In genomic region chr7:46422764-46423412, GRCm38 (mm10) we compare ENCODE assay signal across 8 mouse cellular contexts. TPM values are rescaled to one million over a fixed set of nuclear protein-coding genes. Genes with fewer than 3 reads are reported as not detected.
A peak's percentile ranks its signal among the peaks of the same experiment; 100 is the strongest.
DNase-seq lines count a peak whose midpoint lies in the region; TF ChIP-seq lines count a peak whose summit lies in the region.

No protein-coding gene starts in this region.

- no peaks in the 10 kb centered on the region for H3K36me3 ChIP-seq in C2C12 (ENCODE audit: control insufficient read depth, insufficient read depth)

- H3ac ChIP-seq in C2C12 (ENCODE audit: control insufficient read depth, insufficient read length, low read depth), result no peak overlapping the region

- H3K4me3 ChIP-seq in C2C12 (ENCODE audit: insufficient read depth, poor library complexity, severe bottlenecking), result no peak overlapping the region

- H3K27me3 ChIP-seq in C2C12 (ENCODE audit: control insufficient read depth, insufficient read depth, insufficient read length), result peaks cover 72% of the 10 kb centered on the region

- DNase-seq in NIH3T3 (ENCODE audit: low read depth) (peak; percentile 48), MN1 (ENCODE audit: low spot score) (no peak)
- DNase-seq in cerebellum, adult 9-11 months, result peak; percentile 86
- peak; percentile 75 to 81 for DNase-seq in frontal cortex, postnatal 36 days (ENCODE audit: low spot score in 2 of 2)
- peak; percentile 73 to 79 for DNase-seq in layer of hippocampus, adult 8-10 months (ENCODE audit: low spot score in 2 of 2)
- peak; percentile 7 for DNase-seq in lung, postnatal 25 days (ENCODE audit: low spot score)
- DNase-seq in right cerebral cortex, adult 2 months (ENCODE audit: low spot score in 2 of 2), result peak; percentile 81 to 84

- no peaks in the 10 kb centered on the region for H3K79me2 ChIP-seq in C2C12 (ENCODE audit: control insufficient read depth, insufficient read depth)

- no peaks in the 10 kb centered on the region for H3K79me3 ChIP-seq in C2C12 (ENCODE audit: low read depth)

- peak; percentile 69 for TF ChIP-seq CTCF in C2C12 (IDR thresholded peaks at IDR 0.05; ENCODE audit: control insufficient read depth, insufficient read depth, insufficient read length)

TF ChIP-seq in C2C12, 6 proteins besides CTCF, POLR2A, EP300 and RAD21:
- TF ChIP-seq CEBPB (IDR thresholded peaks at IDR 0.05; ENCODE audit: low read depth) (no peak), MYOD1 (IDR thresholded peaks at IDR 0.05; ENCODE audit: control insufficient read depth, insufficient read length, low read depth) (no peak), FOSL1 (IDR thresholded peaks at IDR 0.05; ENCODE audit: insufficient read depth, low read length, poor library complexity, severe bottlenecking) (no peak), MYOG (IDR thresholded peaks at IDR 0.05; ENCODE audit: control insufficient read depth, extremely low read depth, insufficient read length) (no peak), USF1 (IDR thresholded peaks at IDR 0.05; ENCODE audit: low read depth) (no peak), MAX (IDR thresholded peaks at IDR 0.05) (no peak)

RNA-seq across cellular contexts. Expression of gene Kcnc1, which starts 26.6 kb away (rescaled TPM):
- polyA plus RNA-seq in C2C12 (2012; fragmentation: generic; extraction: Trizol), result 0.01 TPM
- 100 to 1,000 TPM; 103 to 134 (median 116) TPM for total RNA-seq in layer of hippocampus, adult 8-10 months (2022)

RNA-seq across cellular contexts. Expression of gene Myod1, which starts 46.6 kb away (rescaled TPM):
- polyA plus RNA-seq in C2C12 (2012; fragmentation: generic; extraction: Trizol), result 278 TPM
- under 1 TPM in 1 of 4 experiments, not detected in 3; 0.24 TPM for total RNA-seq in layer of hippocampus, adult 8-10 months (2022)
